Mouse (Mus musculus) kidney, adult 2 months (tissue): ENCODE results near the gene Pdk2.

Source experiments
- CTCF ChIP-seq: fragments of 200-500 bp; conservative IDR thresholded peaks from 2 replicates; pipeline ENCODE4 v1.5.1; 2011; ENCODE audit warnings: low read depth, mild to moderate bottlenecking, control low read depth, low read length, moderate library complexity, mixed read lengths; ENCODE audit not compliant: insufficient read depth, insufficient read length
- POLR2A ChIP-seq: fragments of 200-500 bp; IDR thresholded peaks from one replicate; pipeline ENCODE4 v1.6.1; 2011; ENCODE audit warnings: low read depth, low read length, control low read depth

DNA sequence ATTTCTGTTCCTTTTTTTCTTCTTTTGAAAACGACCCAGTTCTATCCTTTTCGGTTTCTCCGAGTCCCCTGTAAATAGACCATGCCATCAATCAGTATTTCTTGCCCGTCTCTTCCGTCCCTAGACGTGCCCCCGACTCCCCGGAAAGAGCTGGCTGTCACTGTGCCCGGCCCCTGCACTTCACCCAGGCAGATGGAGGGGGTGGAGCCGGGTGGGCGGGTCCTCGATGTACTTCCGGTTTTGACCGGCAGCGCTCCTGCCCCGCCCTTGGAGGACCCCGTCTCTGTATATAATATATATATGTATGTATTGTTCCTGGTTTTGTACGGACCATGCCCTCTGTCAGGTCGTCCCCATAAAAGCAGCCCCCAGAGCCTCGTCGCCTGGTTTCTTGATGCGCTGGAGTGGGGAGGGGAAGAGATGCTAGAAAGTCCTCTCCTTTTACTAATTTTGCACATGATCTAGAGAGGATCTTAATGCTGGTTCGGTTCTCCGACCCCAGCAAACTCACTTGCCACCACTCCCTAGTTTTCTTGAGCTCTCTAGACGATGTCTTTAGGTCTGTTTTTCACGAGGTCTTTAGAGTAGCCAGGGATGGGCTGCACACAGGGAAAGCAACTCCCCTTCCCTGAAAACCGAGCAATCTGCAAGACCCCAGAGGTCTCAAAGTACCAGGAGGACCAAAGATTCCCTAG lies 34.5 kb downstream of the Pdk2 start:
- TF ChIP-seq POLR2A, result no peak
- TF ChIP-seq CTCF, result no peak
